ENCODE assay signal across 8 mouse cellular contexts in the genomic region with DNA sequence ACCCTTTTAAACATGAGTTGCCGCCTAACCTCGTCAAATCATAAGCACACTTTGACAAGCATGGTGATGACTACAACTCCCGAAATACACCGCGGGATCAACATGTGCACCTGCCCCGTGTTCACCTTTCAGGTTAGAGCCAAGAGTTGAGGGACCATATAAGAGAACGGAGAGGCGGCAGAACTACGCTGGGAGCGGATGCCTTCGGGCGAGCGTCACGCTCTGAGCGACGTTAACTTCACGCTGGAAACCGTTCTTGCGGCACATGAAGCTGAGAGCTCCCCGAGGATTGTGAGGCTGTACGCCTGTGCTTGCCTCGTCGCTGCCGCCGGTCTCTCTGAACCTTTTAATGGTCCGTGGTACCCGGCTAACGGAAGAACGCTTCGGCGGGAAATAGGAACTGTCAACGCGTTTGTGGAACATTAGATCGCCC. TPM values are rescaled to one million over a fixed set of nuclear protein-coding genes. Genes with fewer than 3 reads are reported as not detected.
DNase-seq lines count a peak whose midpoint lies in the region; ATAC-seq lines count a peak whose summit lies in the region.

No protein-coding gene starts in this region.

- under 1% methylated on average over 34 of the region's 34 CpGs for WGBS in intestine, embryonic 14.5 days

- no peaks in the 10 kb centered on the region for H3K36me3 ChIP-seq in intestine, embryonic 14.5 days (ENCODE audit: control insufficient read depth, insufficient read depth, low read length)

- peak overlapping the region; percentile 99 for H3K4me3 ChIP-seq in intestine, embryonic 14.5 days (ENCODE audit: low read depth, low read length)

- peaks cover 14% of the 10 kb centered on the region for H3K4me1 ChIP-seq in intestine, embryonic 14.5 days (replicated peaks; ENCODE audit: control insufficient read depth, insufficient read depth, low read length)

- H3K9me3 ChIP-seq in intestine, embryonic 14.5 days (ENCODE audit: control insufficient read depth, low read length): no peaks in the 10 kb centered on the region

- ATAC-seq in common myeloid progenitor, adult 5-6 weeks (replicated peaks; ENCODE audit: low read depth, poor library complexity, severe bottlenecking): peak; percentile 21
- ATAC-seq in intestine, embryonic 14.5 days (replicated peaks; ENCODE audit: low FRiP score, low TSS enrichment, low read depth): peak; percentile 40
- peak; percentile 37 for ATAC-seq in megakaryocyte-erythroid progenitor cell, adult 5-6 weeks (replicated peaks; ENCODE audit: low FRiP score, low TSS enrichment, poor library complexity, severe bottlenecking)

- DNase-seq in adipocyte (ENCODE audit: low spot score): peak; percentile 44
- peak; percentile 15 for DNase-seq in gastrocnemius, postnatal 10 days
- peak; percentile 74 for DNase-seq in intestine, embryonic 14.5 days (ENCODE audit: low spot score)
- DNase-seq in left cerebral cortex, postnatal 14 days (ENCODE audit: low spot score in 2 of 2): peak; percentile 58 to 64
- peak; percentile 43 for DNase-seq in right cerebral cortex, postnatal 14 days
- DNase-seq in urinary bladder, postnatal 25 days (ENCODE audit: low spot score): peak; percentile 42

- H3K27me3 ChIP-seq in intestine, embryonic 14.5 days (replicated peaks; ENCODE audit: control insufficient read depth, insufficient read depth, low read length): no peaks in the 10 kb centered on the region

- peak overlapping the region; percentile 60 for H3K9ac ChIP-seq in intestine, embryonic 14.5 days (ENCODE audit: low read length)

- H3K27ac ChIP-seq in intestine, embryonic 14.5 days (ENCODE audit: low read depth): peak overlapping the region; percentile 97

- H3K4me2 ChIP-seq in intestine, embryonic 14.5 days (ENCODE audit: low read length): peak overlapping the region; percentile 74

- intact Hi-C loops in left cerebral cortex, postnatal 14 days (cut with DNase I): no loop called here

RNA-seq across cellular contexts. Expression of a gene that starts 0.7 kb away (rescaled TPM):
- total RNA-seq in common myeloid progenitor, adult 5-6 weeks (2017): 184 and 215 TPM in 2 replicates
- 10 to 100 TPM; 32.3 to 33.1 TPM for total RNA-seq in gastrocnemius, postnatal 10 days (2021)
- polyA plus RNA-seq in intestine, embryonic 14.5 days (2014; fragmentation: Nextera tagmentation; extraction: Ambion mirVana): 78.5 and 79.3 TPM in 2 replicates
- total RNA-seq in left cerebral cortex, postnatal 14 days (2021): 10 to 100 TPM; 49.6 to 59.3 TPM
- total RNA-seq in megakaryocyte-erythroid progenitor cell, adult 5-6 weeks (2014; fragmentation: Nextera tagmentation): 86.7 and 90.1 TPM in 2 replicates
- 191 and 209 TPM in 2 replicates for total RNA-seq in megakaryocyte-erythroid progenitor cell, adult 5-6 weeks (2017)

RNA-seq across cellular contexts. Expression of a gene that starts 41.4 kb away (rescaled TPM):
- 66.4 and 69.2 TPM in 2 replicates for total RNA-seq in common myeloid progenitor, adult 5-6 weeks (2017)
- total RNA-seq in gastrocnemius, postnatal 10 days (2021): 10 to 100 TPM; 17.4 to 17.6 TPM
- 41.4 and 44.9 TPM in 2 replicates for polyA plus RNA-seq in intestine, embryonic 14.5 days (2014; fragmentation: Nextera tagmentation; extraction: Ambion mirVana)
- 10 to 100 TPM; 19.4 to 22.6 TPM for total RNA-seq in left cerebral cortex, postnatal 14 days (2021)
- total RNA-seq in megakaryocyte-erythroid progenitor cell, adult 5-6 weeks (2014; fragmentation: Nextera tagmentation): 60.9 and 74.3 TPM in 2 replicates
- total RNA-seq in megakaryocyte-erythroid progenitor cell, adult 5-6 weeks (2017): 99.4 and 111 TPM in 2 replicates

Comparison
In these comparisons a context has a peak if more than half of its experiments do, and no peak if none do; other contexts are left out.
1. Peak in every context shown above with its lines: DNase-seq, ATAC-seq, H3K4me3 ChIP-seq and H3K27ac ChIP-seq.
2. DNase-seq: peak in every context shown above with its lines; median percentile 74 in intestine, embryonic 14.5 days; 61 in left cerebral cortex, postnatal 14 days; 44 in adipocyte; 43 in right cerebral cortex, postnatal 14 days; 42 in urinary bladder, postnatal 25 days; 15 in gastrocnemius, postnatal 10 days.